8 mouse cellular contexts compared by ENCODE assay signal in genomic region chr4:135494521-135495396, GRCm38 (mm10). TPM values are rescaled to one million over a fixed set of nuclear protein-coding genes. Genes with fewer than 3 reads are reported as not detected.
DNase-seq lines count a peak whose midpoint lies in the region; ATAC-seq and TF ChIP-seq lines count a peak whose summit lies in the region.

Gene Stpg1, plus strand, starts transcription at chr4:135494790.
Gene Nipal3, minus strand, starts transcription at chr4:135495038.

- 0 out of 2 replicates have a peak, but pooled peaks cover 5% of the 10 kb centered on the region for H3K36me3 ChIP-seq in embryonic facial prominence, embryonic 14.5 days (ENCODE audit: control insufficient read depth, insufficient read depth, low read length)
- H3K36me3 ChIP-seq in heart, adult 2 months (ENCODE audit: control insufficient read depth, insufficient read depth, low read length): no peaks in the 10 kb centered on the region
- 0 out of 2 replicates have a peak, but pooled peaks cover 5% of the 10 kb centered on the region for H3K36me3 ChIP-seq in limb, embryonic 13.5 days
- H3K36me3 ChIP-seq in midbrain, embryonic 16.5 days (ENCODE audit: control insufficient read depth, insufficient read depth, low read length): peaks cover 6% of the 10 kb centered on the region; the same call in 1 of the 2 replicates

- no peaks in the 10 kb centered on the region for H3K9me3 ChIP-seq in embryonic facial prominence, embryonic 14.5 days (ENCODE audit: control insufficient read depth, low read length)
- H3K9me3 ChIP-seq in limb, embryonic 13.5 days: no peaks in the 10 kb centered on the region
- no peaks in the 10 kb centered on the region for H3K9me3 ChIP-seq in midbrain, embryonic 16.5 days (replicated peaks; ENCODE audit: control insufficient read depth, low read length, poor library complexity, severe bottlenecking)

- peak; percentile 22; the same call in 1 of the 2 replicates for TF ChIP-seq EP300 in heart, adult 2 months (IDR thresholded peaks at IDR 0.05; ENCODE audit: insufficient read depth, low read depth, low read length)

- peak within 1 kb of the TSS; percentile 72 for H3K4me3 ChIP-seq in embryonic facial prominence, embryonic 14.5 days (ENCODE audit: low read depth, low read length)
- peak within 1 kb of the TSS; percentile 98 for H3K4me3 ChIP-seq in heart, adult 2 months
- H3K4me3 ChIP-seq in limb, embryonic 13.5 days: peak within 1 kb of the TSS; percentile 70
- peak within 1 kb of the TSS; percentile 59 for H3K4me3 ChIP-seq in midbrain, embryonic 16.5 days (ENCODE audit: low read depth, low read length)

- peak; percentile 99 for ATAC-seq in embryonic facial prominence, embryonic 14.5 days (ENCODE audit: low read depth)
- ATAC-seq in limb, embryonic 13.5 days (ENCODE audit: low FRiP score, low read depth): peak; percentile 98
- ATAC-seq in midbrain, embryonic 16.5 days: peak; percentile 98

- peak within 1 kb of the TSS; percentile 90 for H3K4me2 ChIP-seq in embryonic facial prominence, embryonic 14.5 days (ENCODE audit: low read depth, low read length)
- H3K4me2 ChIP-seq in limb, embryonic 13.5 days (replicated peaks): peak within 1 kb of the TSS; percentile 95
- H3K4me2 ChIP-seq in midbrain, embryonic 16.5 days (ENCODE audit: low read length): peak within 1 kb of the TSS; percentile 71

- no peaks in the 10 kb centered on the region for H3K27me3 ChIP-seq in embryonic facial prominence, embryonic 14.5 days (replicated peaks; ENCODE audit: control insufficient read depth, insufficient read depth, low read length)
- H3K27me3 ChIP-seq in heart, adult 2 months (ENCODE audit: control insufficient read depth, insufficient read depth, low read length): no peaks in the 10 kb centered on the region
- H3K27me3 ChIP-seq in limb, embryonic 13.5 days: 0 out of 2 replicates have a peak, but pooled peaks cover 3% of the 10 kb centered on the region
- no peaks in the 10 kb centered on the region for H3K27me3 ChIP-seq in midbrain, embryonic 16.5 days (ENCODE audit: control insufficient read depth, insufficient read depth, low read depth, low read length)

- H3K79me2 ChIP-seq in heart, adult 2 months (replicated peaks; ENCODE audit: control insufficient read depth, insufficient read depth, low read length): no peaks in the 10 kb centered on the region

- peak; percentile 86 for TF ChIP-seq CTCF in heart, adult 2 months (IDR thresholded peaks at IDR 0.05)

- H3K9ac ChIP-seq in embryonic facial prominence, embryonic 14.5 days (ENCODE audit: low read depth, low read length): peak within 1 kb of the TSS; percentile 60
- peak within 1 kb of the TSS; percentile 79 for H3K9ac ChIP-seq in heart, adult 2 months (ENCODE audit: low read depth, low read length)
- peak within 1 kb of the TSS; percentile 62 for H3K9ac ChIP-seq in limb, embryonic 13.5 days
- H3K9ac ChIP-seq in midbrain, embryonic 16.5 days (ENCODE audit: low read depth, low read length): peak within 1 kb of the TSS; percentile 64

- WGBS in embryonic facial prominence, embryonic 14.5 days: under 1% methylated on average over 39 of the region's 53 CpGs
- under 1% methylated on average over 53 of the region's 53 CpGs for WGBS in heart, adult 2 months
- under 1% methylated on average over 53 of the region's 53 CpGs for WGBS in limb, embryonic 13.5 days
- under 1% methylated on average over 52 of the region's 53 CpGs for WGBS in midbrain, embryonic 16.5 days

- no peak within 1 kb of the TSS; the same call in 1 of the 2 replicates for H3K27ac ChIP-seq in embryonic facial prominence, embryonic 14.5 days (replicated peaks; ENCODE audit: low read depth, low read length)
- H3K27ac ChIP-seq in heart, adult 2 months: peak within 1 kb of the TSS; percentile 86
- H3K27ac ChIP-seq in limb, embryonic 13.5 days: no peak within 1 kb of the TSS
- peak within 1 kb of the TSS; percentile 79 for H3K27ac ChIP-seq in midbrain, embryonic 16.5 days (ENCODE audit: low read length)

- no peaks in the 10 kb centered on the region for H3K4me1 ChIP-seq in embryonic facial prominence, embryonic 14.5 days (ENCODE audit: control insufficient read depth, insufficient read depth, low read length)
- peaks cover 5% of the 10 kb centered on the region for H3K4me1 ChIP-seq in heart, adult 2 months (ENCODE audit: control insufficient read depth, insufficient read depth, low read length)
- H3K4me1 ChIP-seq in limb, embryonic 13.5 days: peaks cover 15% of the 10 kb centered on the region
- H3K4me1 ChIP-seq in midbrain, embryonic 16.5 days (ENCODE audit: control insufficient read depth, insufficient read depth, low read length): peaks cover 16% of the 10 kb centered on the region

- DNase-seq in 3T3-L1 (ENCODE audit: low read depth, low spot score): peak; percentile 86
- DNase-seq in adrenal gland, postnatal 4 days (ENCODE audit: low spot score in 2 of 2): peak; percentile 43 to 73
- DNase-seq in embryonic facial prominence, embryonic 14.5 days (ENCODE audit: low spot score): peak; percentile 98
- DNase-seq in heart, adult 2 months: peak; percentile 85 to 92
- peak; percentile 94 to 97 for DNase-seq in kidney, adult 8-10 months
- DNase-seq in spleen, postnatal 14 days (ENCODE audit: low spot score in 2 of 2): peak; percentile 73 to 83

- peak; percentile 47; the same call in 1 of the 2 replicates for TF ChIP-seq POLR2A in heart, adult 2 months (IDR thresholded peaks at IDR 0.05; ENCODE audit: insufficient read depth, low read depth, low read length)

- intact Hi-C loops in heart, adult 2 months (cut with DNase I): loop anchor here (2.0 kb wide), 1 partner anchor 62 kb away; the partner anchor contains the start of gene Rcan3

RNA-seq across cellular contexts. Expression of gene Stpg1, which starts in this region (rescaled TPM):
- total RNA-seq in adrenal gland, postnatal 4 days (2021): under 1 TPM; 0.59 to 0.67 TPM
- 0.65 TPM in 1 of 2 replicates, not detected in the other for polyA plus RNA-seq in embryonic facial prominence, embryonic 14.5 days (2014; fragmentation: Nextera tagmentation; extraction: Ambion mirVana)
- not detected for total RNA-seq in heart, adult 2 months (2021)
- 0.12 and 0.25 TPM in 2 replicates for polyA plus RNA-seq in heart, adult 2 months (2012; rRNA removed)
- polyA plus RNA-seq in limb, embryonic 13.5 days (2015; fragmentation: Nextera tagmentation; extraction: Ambion mirVana): not detected in 2 replicates
- 0.20 and 1.1 TPM in 2 replicates for polyA plus RNA-seq in midbrain, embryonic 16.5 days (2015; fragmentation: Nextera tagmentation; extraction: Ambion mirVana)

RNA-seq across cellular contexts. Expression of gene Nipal3, which starts in this region (rescaled TPM):
- 10 to 100 TPM; 14.0 to 24.1 TPM for total RNA-seq in adrenal gland, postnatal 4 days (2021)
- polyA plus RNA-seq in embryonic facial prominence, embryonic 14.5 days (2014; fragmentation: Nextera tagmentation; extraction: Ambion mirVana): 2.9 and 3.0 TPM in 2 replicates
- total RNA-seq in heart, adult 2 months (2021): 10 to 100 TPM; 35.0 to 41.5 TPM
- polyA plus RNA-seq in heart, adult 2 months (2012; rRNA removed): 27.0 and 39.4 TPM in 2 replicates
- 2.8 and 3.1 TPM in 2 replicates for polyA plus RNA-seq in limb, embryonic 13.5 days (2015; fragmentation: Nextera tagmentation; extraction: Ambion mirVana)
- 10.8 and 11.2 TPM in 2 replicates for polyA plus RNA-seq in midbrain, embryonic 16.5 days (2015; fragmentation: Nextera tagmentation; extraction: Ambion mirVana)

Comparison
In these comparisons a context has a peak if more than half of its experiments do, and no peak if none do; other contexts are left out.
1. H3K27ac ChIP-seq: peak in heart, adult 2 months (single experiment) and midbrain, embryonic 16.5 days (single experiment); none in embryonic facial prominence, embryonic 14.5 days (single experiment) and limb, embryonic 13.5 days (single experiment).
2. Peak in every context shown above with its lines, with median percentiles within 50 percentile points of each other: DNase-seq, ATAC-seq, H3K4me2 ChIP-seq, H3K4me3 ChIP-seq and H3K9ac ChIP-seq.